Mouse (Mus musculus) effector memory CD4-positive, alpha-beta T cell, adult 7 months (primary cell): ENCODE results near the gene Olfr1414. TPM values are rescaled to one million over a fixed set of nuclear protein-coding genes. Genes with fewer than 3 reads are reported as not detected.

Experiments
- polyA plus RNA-seq: library from polyadenylated mRNA; unstranded; fragments of 100-300 nt; shearing (Covaris generic); gene quantifications from one replicate; pipeline ENCODE4 v1.2.1, GENCODE M21; 2017

Gene Olfr1414
- polyA plus RNA-seq: not detected

GRCm38 (mm10) chr1:92518561-92518960 lies at the start of gene Olfr1414:
Olfr1414 (minus strand) TSS chr1:92518661.

GRCm38 (mm10) chr1:92496001-92496400 lies 22.5 kb downstream of the Olfr1414 start, which contains the start of gene Olfr1415:
Olfr1415 (minus strand) TSS chr1:92496101.

GRCm38 (mm10) chr1:92485013-92485412 lies 33.4 kb downstream of the Olfr1414 start, which contains the start of gene Olfr1416:
Olfr1416 (minus strand) TSS chr1:92485113.

GRCm38 (mm10) chr1:92473165-92474041 lies 45.1 kb downstream of the Olfr1414 start, which contains the start of gene Ndufa10:
Ndufa10 (minus strand) TSS chr1:92473860.

Other genes starting within 250 kb of the Olfr1414 start
- 155 TPM for gene Ndufa10, start 44.8 kb downstream of the Olfr1414 start, polyA plus RNA-seq
- not detected for gene Olfr1416, start 33.5 kb downstream of the Olfr1414 start, polyA plus RNA-seq
- not detected for gene Olfr1415, start 22.6 kb downstream of the Olfr1414 start, polyA plus RNA-seq
- not detected for gene Olfr1413, start 52.7 kb upstream of the Olfr1414 start, polyA plus RNA-seq
- not detected for gene Olfr1412, start 67.1 kb upstream of the Olfr1414 start, polyA plus RNA-seq
- gene Olfr1411, start 75.8 kb upstream of the Olfr1414 start, polyA plus RNA-seq: not detected
- not detected for gene Olfr1410, start 87.1 kb upstream of the Olfr1414 start, polyA plus RNA-seq
- gene Olfr12, start 99.1 kb upstream of the Olfr1414 start, polyA plus RNA-seq: 0.50 TPM
- 142 TPM for gene Cops9, start 123.3 kb upstream of the Olfr1414 start, polyA plus RNA-seq
- gene Otos, start 130.2 kb upstream of the Olfr1414 start, polyA plus RNA-seq: 0.99 TPM